Comparison of ENCODE assay signal across 27 mouse cellular contexts in genomic region chr10:118585821-118586220, GRCm38 (mm10).
DNase-seq lines count a peak whose midpoint lies in the region; ATAC-seq lines count a peak whose summit lies in the region.
"Had no signal": no experiment of that assay in that cellular context is flagged by ENCODE, and none has a peak within 500 bp of the region (broad histone marks: within the 10 kb centered on the region; RNA-seq: fewer than 3 reads in every experiment).

No protein-coding gene starts in this region.

- ATAC-seq in megakaryocyte progenitor cell, adult 5-6 weeks (replicated peaks; ENCODE audit: poor library complexity), result peak; percentile 63; the same call in 1 of the 2 replicates
- ATAC-seq: activated CD4-positive, CD25-positive, alpha-beta regulatory T cell, adult 4 months; CD4-positive, CD25-positive, alpha-beta regulatory T cell, adult 4 months; forebrain, embryonic 14.5 days; forebrain, embryonic 16.5 days; Patski had no signal

- H3K27me3 ChIP-seq in splenic B cell, adult 2 months (ENCODE audit: control insufficient read depth, insufficient read depth, low read length, poor library complexity, severe bottlenecking), result no peaks in the 10 kb centered on the region
- H3K27me3 ChIP-seq: CH12.LX; embryonic facial prominence, embryonic 13.5 days; embryonic facial prominence, embryonic 15.5 days; forebrain, embryonic 12.5 days; Patski had no signal

- DNase-seq in heart, adult 11 months, result peak; percentile 78
- no peak for DNase-seq in heart, adult 9 months (ENCODE audit: low spot score in 2 of 2)
- DNase-seq in splenic B cell, adult 2 months (ENCODE audit: low read depth, low spot score), result peak; percentile 27
- DNase-seq in gastrocnemius, postnatal 10 days, result no peak
- no peak for DNase-seq in gastrocnemius, postnatal 14 days
- DNase-seq: adrenal gland, adult 8-10 months; adrenal gland, postnatal 14 days; adrenal gland, postnatal 36 days; B cell, adult 2 months; cerebellum, adult 11-12 months; cerebellum, adult 2 months; cerebellum, adult 9-10 months; cerebellum, postnatal 10 days; cerebellum, postnatal 25 days; embryo, embryonic 11 days had no signal

- H3K36me3 ChIP-seq in splenic B cell, adult 2 months (ENCODE audit: control insufficient read depth, insufficient read depth, low read length, poor library complexity, severe bottlenecking), result no peaks in the 10 kb centered on the region
- H3K36me3 ChIP-seq: embryonic facial prominence, embryonic 13.5 days; embryonic facial prominence, embryonic 15.5 days; forebrain, embryonic 10.5 days; forebrain, embryonic 12.5 days; G1E had no signal

- intact Hi-C loops in gastrocnemius, postnatal 14 days (cut with DNase I; ENCODE audit: low total_unique reads), result no loop called here

Comparison
In these comparisons a context has a peak if more than half of its experiments do, and no peak if none do; other contexts are left out.
1. DNase-seq: peak in heart, adult 11 months (single experiment) and splenic B cell, adult 2 months (single experiment); none in heart, adult 9 months (0 of 2), gastrocnemius, postnatal 10 days (single experiment) and gastrocnemius, postnatal 14 days (single experiment).